Mouse (Mus musculus) urinary bladder, adult 2 months (tissue): ENCODE results near the gene Trim21. TPM values are rescaled to one million over a fixed set of nuclear protein-coding genes. Genes with fewer than 3 reads are reported as not detected.

Experiments used
- DNase-seq: peaks from one replicate; pipeline ENCODE4 v3.0.0; 2022; ENCODE audit warnings: low spot score
- polyA plus RNA-seq: library from polyadenylated mRNA; depleted of rRNA; stranded (reverse); fragments of >200 nt; gene quantifications from 2 replicates; pipeline ENCODE4 v1.2.3, GENCODE M21; 2012; rRNA removed

Gene Trim21
- polyA plus RNA-seq = 12.9 and 14.2 TPM in 2 replicates

DNA sequence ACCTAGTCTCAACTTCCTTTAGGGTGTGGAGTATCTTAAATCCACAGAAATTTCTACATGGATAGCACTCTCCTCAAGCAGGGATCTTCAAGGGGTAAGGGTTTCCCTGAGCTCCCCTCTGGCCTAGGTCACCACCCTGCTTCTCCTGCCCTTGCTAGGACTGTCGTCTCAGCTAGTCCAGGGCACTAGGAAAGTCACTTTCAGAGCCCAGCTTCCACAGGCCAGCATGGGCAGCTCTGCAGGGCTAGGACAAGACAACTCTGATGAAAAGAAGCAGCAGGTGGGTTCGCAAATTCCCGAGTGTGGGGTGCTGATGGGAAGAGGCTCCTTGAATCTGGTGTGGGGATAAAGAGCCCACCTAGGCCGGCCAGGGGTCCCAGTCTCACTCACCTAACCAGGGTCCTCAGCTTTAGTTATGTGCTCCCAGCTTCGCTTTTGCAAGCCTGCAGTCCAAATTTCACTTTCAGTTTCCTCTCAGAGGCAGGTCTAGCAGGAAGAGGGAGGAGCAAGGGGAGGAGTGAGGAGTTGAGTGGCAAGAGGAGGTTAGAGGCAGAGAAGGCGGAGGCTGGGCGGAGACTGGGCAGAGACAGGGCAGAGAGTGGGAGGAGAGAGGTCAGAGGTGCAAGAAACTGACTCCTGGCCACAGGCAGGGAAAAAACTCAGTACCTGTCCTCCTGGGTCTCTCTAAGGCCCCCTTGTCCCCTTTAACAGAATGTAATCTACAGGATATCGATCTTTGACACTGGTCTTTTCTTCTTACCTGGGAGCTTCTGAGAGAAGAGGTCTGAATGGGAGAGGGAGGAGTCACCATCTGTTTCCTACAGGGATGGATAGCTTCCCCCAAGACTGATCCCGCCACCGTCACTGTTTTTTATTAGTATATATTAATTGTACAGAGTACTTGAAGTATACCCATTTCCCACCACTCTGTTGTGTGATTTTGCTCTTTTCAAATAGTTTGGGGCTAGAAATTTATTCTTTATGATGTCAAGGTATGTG lies at the start of gene Trim21:
Gene Trim21 (minus strand): TSS at position 488 of the 999 bp plus-strand sequence.
- DNase-seq = peak; percentile 35

- no peak for DNase-seq
Measured at GRCm38 (mm10) chr7:102597378-102598031, 32.2 kb upstream of the Trim21 start, which contains the start of gene Olfr552. Gene Olfr552 (plus strand): TSS chr7:102597770.

DNA sequence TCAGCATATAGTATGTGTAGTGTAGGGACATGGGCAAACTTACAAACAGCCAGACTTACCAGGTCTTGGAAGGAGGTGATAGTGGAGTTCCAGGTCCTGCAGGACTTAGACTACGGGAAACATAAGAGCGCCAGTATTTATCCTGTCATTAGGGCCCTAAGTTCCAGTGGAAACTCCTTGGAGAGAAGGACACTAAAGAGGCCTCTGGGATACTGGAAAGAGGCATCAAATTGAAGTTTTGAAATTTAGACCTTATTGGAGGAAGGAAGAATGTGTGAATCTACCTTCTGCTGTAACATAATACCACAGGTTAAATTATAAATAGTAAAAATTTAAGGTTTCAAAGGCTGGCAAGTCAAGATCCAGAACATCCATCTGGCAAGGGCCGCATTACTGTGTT lies 26.5 kb upstream of the Trim21 start, which contains the start of gene Olfr551:
Gene Olfr551 (minus strand): TSS at position 101 of the 400 bp plus-strand sequence.
- DNase-seq = no peak

DNA sequence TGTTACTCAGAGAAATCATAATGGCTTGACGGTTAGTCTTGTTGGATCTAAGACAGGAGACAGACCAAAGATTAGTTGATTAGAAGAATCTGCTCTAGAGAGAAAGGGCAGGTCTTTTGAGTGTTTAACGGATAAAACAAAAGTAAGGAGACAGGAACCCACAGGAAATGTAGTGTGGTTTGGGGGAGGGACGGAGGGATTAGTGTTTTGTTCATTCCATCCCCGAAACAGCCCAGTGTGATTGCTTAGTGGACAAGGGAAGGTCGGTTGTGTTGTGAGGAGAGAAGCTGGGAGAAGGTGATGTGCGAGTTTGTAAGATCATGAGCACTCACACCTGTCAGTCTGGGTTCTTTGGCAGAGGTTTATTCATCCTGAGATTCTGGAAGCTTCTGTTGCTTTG lies 10.7 kb upstream of the Trim21 start:
- no peak for DNase-seq

GRCm38 (mm10) chr7:102573174-102573830 lies 8.0 kb upstream of the Trim21 start:
- no peak for DNase-seq

- DNase-seq = no peak
Measured at GRCm38 (mm10) chr7:102571142-102571541, 5.9 kb upstream of the Trim21 start, which contains the start of gene Olfr550. Gene Olfr550 (plus strand): TSS chr7:102571442.

- no peak for DNase-seq
Measured at GRCm38 (mm10) chr7:102566219-102566618, 933 bp upstream of the Trim21 start.

DNA sequence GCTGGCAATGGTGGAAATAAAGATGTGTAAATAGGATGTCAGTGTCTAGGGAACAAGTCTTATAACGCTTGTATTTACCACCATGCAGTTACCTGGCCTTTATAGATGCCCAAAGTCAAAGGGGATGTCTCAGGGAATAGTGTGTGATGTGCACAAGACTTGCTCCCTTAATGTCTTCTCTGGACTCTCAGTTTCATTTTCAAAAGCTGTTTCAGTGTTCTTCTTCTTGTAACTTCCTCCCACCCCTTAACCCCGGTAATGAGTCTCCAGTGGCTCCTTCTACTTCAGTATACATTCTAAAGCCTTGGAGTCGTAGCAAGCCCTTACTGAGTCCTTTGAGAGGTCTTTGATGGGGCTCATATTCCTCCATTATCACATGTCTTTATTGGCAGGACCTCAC lies 12.0 kb downstream of the Trim21 start:
- DNase-seq = no peak

- DNase-seq = no peak
Measured at GRCm38 (mm10) chr7:102549570-102549969, 15.7 kb downstream of the Trim21 start, which contains the start of gene Olfr549. Gene Olfr549 (plus strand): TSS chr7:102549870.

GRCm38 (mm10) chr7:102541251-102541650 lies 24.0 kb downstream of the Trim21 start:
- no peak for DNase-seq

GRCm38 (mm10) chr7:102540596-102540995 lies 24.7 kb downstream of the Trim21 start, which contains the start of gene Olfr548-ps1:
Gene Olfr548-ps1 (plus strand): TSS chr7:102540896.
- DNase-seq = no peak

DNA sequence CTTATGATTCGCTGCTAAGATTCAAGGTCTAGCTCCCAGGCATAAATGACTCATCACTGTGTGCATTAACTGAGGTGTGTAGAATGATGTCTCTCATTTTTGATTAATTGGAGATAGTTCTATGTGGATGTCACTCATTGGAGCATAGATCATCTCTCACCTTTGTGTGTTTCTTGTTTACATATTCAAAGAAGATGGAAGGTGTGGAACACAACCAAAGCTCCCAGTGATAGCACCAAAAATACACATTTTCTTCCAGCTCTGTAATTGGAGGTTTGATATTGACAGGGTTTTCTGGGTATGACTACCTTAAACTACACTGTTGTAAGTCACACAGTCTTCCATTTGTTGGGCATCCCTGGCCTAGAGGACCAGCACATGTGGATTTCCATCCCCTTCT lies 30.8 kb downstream of the Trim21 start, which contains the start of gene Olfr547:
Gene Olfr547 (plus strand): TSS at position 301 of the 400 bp plus-strand sequence.
- DNase-seq = no peak

DNA sequence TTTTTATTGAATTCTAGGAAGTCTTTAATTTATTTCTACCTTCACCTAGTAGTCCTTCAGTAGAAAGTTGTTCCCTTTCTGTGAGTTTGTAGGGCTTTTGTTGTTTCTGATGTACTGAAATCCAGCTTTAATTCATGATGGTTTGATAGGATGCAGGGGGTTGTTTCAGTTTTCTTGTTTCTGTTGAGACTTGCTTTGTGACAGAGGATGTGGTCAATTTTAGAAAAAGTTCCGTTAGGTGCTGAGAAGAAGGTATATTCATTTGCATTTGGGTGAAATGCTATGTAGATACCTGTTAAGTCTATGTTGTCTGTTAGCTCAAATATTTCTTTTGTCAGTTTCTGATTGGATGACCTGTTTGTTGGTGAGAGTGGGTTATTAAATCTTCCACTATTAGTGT lies 36.2 kb downstream of the Trim21 start:
- no peak for DNase-seq

DNA sequence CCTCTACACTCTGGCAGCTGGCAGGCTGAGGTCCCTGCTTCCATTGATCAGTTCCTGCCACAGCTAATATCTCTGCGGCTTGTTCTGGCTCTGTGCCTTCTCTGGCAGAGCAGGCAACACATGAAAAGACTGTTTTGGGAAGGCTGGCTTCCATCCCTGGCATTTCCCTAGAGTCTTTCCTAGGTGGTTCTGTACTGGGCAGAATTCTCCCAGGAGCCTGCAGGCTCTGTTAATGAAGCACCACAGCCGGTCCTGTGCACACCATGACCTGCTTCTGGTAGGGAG lies 48.3 kb downstream of the Trim21 start:
- DNase-seq = no peak

DNA sequence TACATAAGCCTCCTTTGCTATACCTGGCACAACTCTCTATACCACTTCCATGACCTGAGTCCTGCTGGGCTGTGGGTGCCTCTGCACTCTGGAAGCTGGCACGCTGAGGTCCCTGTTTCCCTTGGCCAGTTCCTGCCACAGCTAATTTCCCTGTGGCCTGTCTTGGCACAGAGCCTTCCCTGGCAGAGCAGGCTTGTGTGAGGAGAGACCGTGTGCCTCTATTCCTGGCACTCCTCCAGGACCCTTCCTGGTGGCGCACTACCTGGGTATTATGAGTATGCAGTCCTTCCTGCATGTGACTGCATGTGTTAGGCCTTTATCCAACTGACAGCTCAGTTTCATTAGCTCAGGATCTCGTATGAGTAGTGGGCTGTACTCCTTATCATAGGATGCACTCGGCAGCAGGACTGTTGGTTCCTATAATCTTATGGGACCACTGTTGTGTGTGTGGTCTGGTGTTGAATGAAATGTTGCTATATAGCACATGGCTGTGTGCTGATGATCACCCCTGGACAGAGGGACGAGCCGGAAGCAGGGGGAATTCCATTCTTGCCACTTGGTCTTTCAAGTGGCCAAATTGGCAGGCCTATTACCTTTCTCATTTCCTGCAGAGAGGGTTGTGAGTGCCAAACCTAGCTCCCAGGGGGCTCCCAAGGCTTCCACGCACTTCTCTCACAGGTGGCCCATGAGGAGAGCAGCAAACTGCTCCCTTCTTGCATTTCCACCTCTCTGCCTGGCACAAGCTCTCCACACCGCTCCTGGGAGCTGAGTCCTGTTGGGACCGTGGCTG lies 48.8 kb downstream of the Trim21 start:
- no peak for DNase-seq

DNA sequence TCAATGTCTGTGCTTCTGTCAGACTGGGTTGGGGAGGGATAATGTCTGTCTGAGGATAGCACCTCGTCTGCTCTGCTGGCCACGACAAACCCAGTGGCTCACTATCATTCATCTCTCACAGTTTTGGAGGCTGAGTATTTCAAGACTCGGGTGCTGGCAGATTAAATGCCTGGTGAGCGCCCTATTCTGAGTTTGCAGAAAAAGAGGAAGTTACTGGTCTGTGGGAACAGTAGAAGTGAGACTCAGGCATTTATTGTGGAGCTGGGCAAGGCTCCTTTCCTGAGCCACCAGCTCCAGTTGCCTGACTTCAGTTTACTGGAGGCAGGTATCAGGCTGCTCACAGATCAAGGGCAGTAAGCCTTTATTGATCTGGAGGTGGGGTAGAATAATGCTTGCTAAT lies 51.1 kb downstream of the Trim21 start:
- DNase-seq = no peak

GRCm38 (mm10) chr7:102512814-102513435 lies 52.4 kb downstream of the Trim21 start:
- DNase-seq = peak; percentile 93

- DNase-seq = no peak
Measured at GRCm38 (mm10) chr7:102511927-102512326, 53.4 kb downstream of the Trim21 start.

DNA sequence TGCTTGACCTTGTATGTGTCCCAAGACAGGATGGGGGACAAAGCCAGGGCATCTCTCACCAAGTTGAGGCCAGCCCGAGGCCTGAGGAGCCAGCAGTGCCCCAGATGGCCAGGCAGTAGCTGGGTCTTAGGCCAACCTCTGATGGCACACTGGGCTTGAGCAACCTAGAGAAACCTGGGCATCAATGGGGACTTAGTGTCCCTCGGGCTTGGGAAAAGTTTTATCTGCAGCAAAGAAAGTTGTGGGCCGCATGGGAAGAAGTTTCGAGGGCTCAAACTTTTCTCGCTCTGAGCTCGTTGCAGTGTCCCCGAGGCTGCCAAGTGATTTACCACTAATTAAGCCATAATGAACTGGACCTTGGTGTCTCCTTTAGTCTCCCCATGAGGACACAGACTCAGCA lies 55.6 kb downstream of the Trim21 start:
- no peak for DNase-seq

GRCm38 (mm10) chr7:102508666-102509065 lies 56.6 kb downstream of the Trim21 start:
- DNase-seq = no peak

DNA sequence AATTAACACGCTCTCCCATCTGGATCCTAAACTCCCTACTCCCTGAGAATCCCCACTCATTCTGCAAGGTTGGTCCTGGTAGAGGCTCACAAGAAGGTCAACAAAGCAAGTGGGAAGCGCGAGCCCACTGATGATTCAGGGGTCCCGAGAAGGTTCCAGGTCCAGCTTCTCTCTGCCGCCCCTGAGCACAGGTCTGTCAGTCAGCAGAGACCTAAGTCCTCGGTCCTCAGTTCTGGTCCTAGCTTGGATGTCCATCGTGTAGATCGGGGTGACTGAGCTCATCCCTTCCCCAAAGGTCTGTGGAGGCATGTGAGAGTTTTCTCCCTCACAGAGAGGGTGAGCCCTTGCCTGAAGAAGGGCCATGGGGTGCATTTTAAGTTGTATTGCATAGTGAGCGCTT lies 57.2 kb downstream of the Trim21 start:
- DNase-seq = no peak
